In the genomic region with DNA sequence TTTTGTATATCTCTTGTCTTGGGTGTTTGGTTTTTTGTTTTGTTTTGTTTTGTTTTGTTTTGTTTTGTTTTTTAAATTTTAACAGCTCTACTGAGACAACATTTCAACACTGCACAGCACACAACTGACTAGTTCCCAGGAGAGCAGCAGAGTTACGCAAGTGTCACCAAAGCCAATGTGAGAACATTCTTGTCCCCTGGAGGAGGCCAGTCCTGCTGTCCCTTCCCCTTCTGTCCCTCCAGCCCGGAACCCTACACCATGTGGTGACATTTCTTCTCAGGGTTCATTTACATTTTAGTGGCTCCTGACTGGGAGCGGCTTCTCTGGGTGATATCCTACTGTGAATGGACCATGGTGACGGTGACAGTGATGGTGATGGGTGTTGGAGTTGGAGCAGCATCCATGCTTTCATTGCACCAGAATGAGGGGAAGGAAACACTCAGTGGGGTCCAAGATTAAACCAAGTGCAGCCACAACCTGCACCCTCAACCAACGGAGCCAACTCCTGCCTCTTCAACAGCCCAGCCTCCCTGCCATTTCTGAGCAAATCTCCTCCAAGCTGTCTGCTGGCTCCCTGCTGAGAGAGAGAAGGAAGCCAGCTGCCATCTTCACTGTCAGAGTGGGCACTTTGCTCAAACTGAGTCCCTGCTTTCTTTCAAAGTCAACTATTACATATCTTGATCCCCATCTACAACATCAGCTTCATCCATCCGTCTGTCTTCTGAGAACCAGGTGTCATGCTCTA, we compare ENCODE assay signal across 7 mouse cellular contexts. TPM values are rescaled to one million over a fixed set of nuclear protein-coding genes. Genes with fewer than 3 reads are reported as not detected.
DNase-seq lines count a peak whose midpoint lies in the region; ATAC-seq and TF ChIP-seq lines count a peak whose summit lies in the region.

No protein-coding gene starts in this region.

- no peaks in the 10 kb centered on the region for H3K27me3 ChIP-seq in hindbrain, embryonic 14.5 days (ENCODE audit: control insufficient read depth, insufficient read depth, low read length)

- no peak overlapping the region for H3K4me2 ChIP-seq in hindbrain, embryonic 14.5 days (replicated peaks)

- no peak for TF ChIP-seq POLR2A in embryonic fibroblast, embryonic 13.5 days (IDR thresholded peaks at IDR 0.05; ENCODE audit: low read depth, low read length)

- no peak for DNase-seq in left cerebral cortex, adult 2 months (ENCODE audit: extremely low spot score in 1 of 2, low spot score in 2 of 2)
- DNase-seq in left cerebral cortex, postnatal 36 days (ENCODE audit: low spot score in 2 of 2) = no peak
- no peak for DNase-seq in hindbrain, embryonic 14.5 days (ENCODE audit: low spot score)
- no peak for DNase-seq in layer of hippocampus, postnatal 14 days (ENCODE audit: low spot score in 2 of 2)

- ATAC-seq in hindbrain, embryonic 14.5 days (ENCODE audit: low FRiP score) = no peak
- peak; percentile 64 for ATAC-seq in monocyte, adult 5-6 weeks (replicated peaks; ENCODE audit: insufficient number of reproducible peaks, low FRiP score, low TSS enrichment, poor library complexity, severe bottlenecking)
- ATAC-seq in erythroid progenitor cell, adult 5-6 weeks (replicated peaks; ENCODE audit: low FRiP score, poor library complexity, severe bottlenecking) = no peak

- H3K4me3 ChIP-seq in left cerebral cortex, adult 2 months = no peak overlapping the region
- H3K4me3 ChIP-seq in embryonic fibroblast, embryonic 13.5 days (ENCODE audit: insufficient read depth, low read length) = no peak overlapping the region
- H3K4me3 ChIP-seq in hindbrain, embryonic 14.5 days (replicated peaks; ENCODE audit: low read length) = no peak overlapping the region

- intact Hi-C loops in left cerebral cortex, adult 2 months (cut with DNase I) = loop anchor here (1.0 kb wide), 1 partner anchor 34 kb away; no protein-coding TSS in a partner anchor
- intact Hi-C loops in left cerebral cortex, postnatal 36 days (cut with DNase I) = loop anchor here (5.0 kb wide), 1 partner anchor 32 kb away; a partner anchor contains a TSS

- 0 out of 2 replicates have a peak overlapping the region, but pooled peaks have one; percentile 26 for H3K9ac ChIP-seq in hindbrain, embryonic 14.5 days

- 33% methylated on average over 6 of the region's 6 CpGs for WGBS in hindbrain, embryonic 14.5 days

- H3K27ac ChIP-seq in left cerebral cortex, adult 2 months = peak overlapping the region; percentile 82
- H3K27ac ChIP-seq in embryonic fibroblast, embryonic 13.5 days (ENCODE audit: insufficient read depth, low read length) = peak overlapping the region; percentile 94
- peak overlapping the region; percentile 68; the same call in 1 of the 2 replicates for H3K27ac ChIP-seq in hindbrain, embryonic 14.5 days

- H3K36me3 ChIP-seq in hindbrain, embryonic 14.5 days (replicated peaks; ENCODE audit: control insufficient read depth, insufficient read depth) = no peaks in the 10 kb centered on the region

- no peaks in the 10 kb centered on the region for H3K9me3 ChIP-seq in hindbrain, embryonic 14.5 days (ENCODE audit: control insufficient read depth, low read length)

- no peak for TF ChIP-seq CTCF in left cerebral cortex, adult 2 months (IDR thresholded peaks at IDR 0.05)
- TF ChIP-seq CTCF in embryonic fibroblast, embryonic 13.5 days (IDR thresholded peaks at IDR 0.05; ENCODE audit: borderline replicate concordance, insufficient read depth, low read length) = no peak

- H3K4me1 ChIP-seq in embryonic fibroblast, embryonic 13.5 days (ENCODE audit: control insufficient read depth, insufficient read depth, low read length) = peaks cover 38% of the 10 kb centered on the region
- H3K4me1 ChIP-seq in hindbrain, embryonic 14.5 days (replicated peaks; ENCODE audit: control insufficient read depth, insufficient read depth, low read length) = peaks cover 53% of the 10 kb centered on the region

RNA-seq across cellular contexts. Expression of a gene that starts 32.3 kb away (rescaled TPM):
- total RNA-seq in left cerebral cortex, adult 2 months (2021) = 10 to 100 TPM; 62.3 to 69.4 TPM
- 10 to 100 TPM; 57.0 to 62.5 TPM for total RNA-seq in left cerebral cortex, postnatal 36 days (2021)
- polyA plus RNA-seq in embryonic fibroblast, embryonic 13.5 days (2011; ENCODE audit: insufficient read length, low read depth, missing spikeins) = 57.2 and 62.6 TPM in 2 replicates
- 32.6 and 37.3 TPM in 2 replicates for polyA plus RNA-seq in hindbrain, embryonic 14.5 days (2014; fragmentation: Nextera tagmentation; extraction: Ambion mirVana)
- total RNA-seq in monocyte, adult 5-6 weeks (2017) = 276 to 375 TPM (median 323 TPM) in 3 replicates
- 10 to 100 TPM; 65.5 to 65.6 TPM for total RNA-seq in layer of hippocampus, postnatal 14 days (2021)
- total RNA-seq in erythroid progenitor cell, adult 5-6 weeks (2015; ENCODE audit: low replicate concordance) = 6.5 and 9.6 TPM in 2 replicates
- total RNA-seq in erythroid progenitor cell, adult 5-6 weeks (2017; ENCODE audit: low replicate concordance) = 12.2 and 13.4 TPM in 2 replicates

Comparison
In these comparisons a context has a peak if more than half of its experiments do, and no peak if none do; other contexts are left out.
1. RNA of a gene that starts 32.3 kb away (total RNA-seq): 276 to 375 TPM in monocyte, adult 5-6 weeks, 62.3 to 69.4 TPM in left cerebral cortex, adult 2 months, 65.5 to 65.6 TPM in layer of hippocampus, postnatal 14 days and 57.0 to 62.5 TPM in left cerebral cortex, postnatal 36 days; 6.5 to 13.4 TPM in erythroid progenitor cell, adult 5-6 weeks; every median in the first group is over 4 times any median in the second.
2. Peak in every context shown above with its lines, with median percentiles within 50 percentile points of each other: H3K27ac ChIP-seq.